In genomic region chr1:38248027-38248426, GRCm38 (mm10) we compare ENCODE assay signal across 10 mouse cellular contexts.
DNase-seq lines count a peak whose midpoint lies in the region; ATAC-seq lines count a peak whose summit lies in the region.
"Had no signal": no experiment of that assay in that cellular context is flagged by ENCODE, and none has a peak within 500 bp of the region (broad histone marks: within the 10 kb centered on the region; RNA-seq: fewer than 3 reads in every experiment).

No protein-coding gene starts in this region.

- peak overlapping the region; percentile 67 for H3K27ac ChIP-seq in hindbrain, embryonic 12.5 days
- no peak overlapping the region for H3K27ac ChIP-seq in neural tube, embryonic 11.5 days (ENCODE audit: low read depth, low read length)

- no peak overlapping the region for H3K4me2 ChIP-seq in hindbrain, embryonic 12.5 days (replicated peaks)
- H3K4me2 ChIP-seq in neural tube, embryonic 11.5 days (ENCODE audit: low read depth) = no peak overlapping the region

- H3K36me3 ChIP-seq in hindbrain, embryonic 12.5 days = no peaks in the 10 kb centered on the region
- H3K36me3 ChIP-seq in neural tube, embryonic 11.5 days (ENCODE audit: control insufficient read depth, insufficient read depth, low read length) = no peaks in the 10 kb centered on the region

- peaks cover 11% of the 10 kb centered on the region for H3K4me1 ChIP-seq in hindbrain, embryonic 12.5 days
- peaks cover 15% of the 10 kb centered on the region for H3K4me1 ChIP-seq in neural tube, embryonic 11.5 days (ENCODE audit: control insufficient read depth, insufficient read depth, low read length)

- peak; percentile 37 to 49 for DNase-seq in cerebellum, postnatal 10 days
- DNase-seq in cerebellum, postnatal 14 days = no peak
- peak; percentile 56 to 65 for DNase-seq in kidney, postnatal 4 days
- no peak for DNase-seq in kidney, adult 8-10 months
- DNase-seq in neural tube, embryonic 11.5 days (ENCODE audit: low spot score) = peak; percentile 58
- no peak for DNase-seq in natural killer cell, adult 2 months (ENCODE audit: low spot score in 2 of 2)
- no peak for DNase-seq in thymus, postnatal 10 days (ENCODE audit: low spot score in 2 of 2)
- DNase-seq: cerebellum, adult 8-10 months; gastrocnemius, postnatal 14 days had no signal

- 0 out of 2 replicates have a peak overlapping the region, but pooled peaks have one; percentile 29 for H3K9ac ChIP-seq in hindbrain, embryonic 12.5 days
- H3K9ac ChIP-seq in neural tube, embryonic 11.5 days (ENCODE audit: low read length) = no peak overlapping the region

- peak; percentile 68; the same call in 1 of the 2 replicates for ATAC-seq in hindbrain, embryonic 12.5 days (ENCODE audit: low FRiP score)
- no peak for ATAC-seq in neural tube, embryonic 11.5 days (ENCODE audit: insufficient read depth, low FRiP score, low TSS enrichment)

- WGBS in hindbrain, embryonic 12.5 days = 42% methylated on average over 9 of the region's 9 CpGs
- WGBS in neural tube, embryonic 11.5 days = 42% methylated on average over 9 of the region's 9 CpGs

- no peaks in the 10 kb centered on the region for H3K9me3 ChIP-seq in hindbrain, embryonic 12.5 days (replicated peaks)
- H3K9me3 ChIP-seq in neural tube, embryonic 11.5 days (ENCODE audit: control insufficient read depth, low read length) = no peaks in the 10 kb centered on the region

- no peak overlapping the region for H3K4me3 ChIP-seq in hindbrain, embryonic 12.5 days
- H3K4me3 ChIP-seq in neural tube, embryonic 11.5 days (ENCODE audit: low read depth, low read length) = no peak overlapping the region

- H3K27me3 ChIP-seq in hindbrain, embryonic 12.5 days = no peaks in the 10 kb centered on the region
- no peaks in the 10 kb centered on the region for H3K27me3 ChIP-seq in neural tube, embryonic 11.5 days (ENCODE audit: control insufficient read depth, insufficient read depth, low read length)

Comparison
In these comparisons a context has a peak if more than half of its experiments do, and no peak if none do; other contexts are left out.
1. DNase-seq: peak in cerebellum, postnatal 10 days (2 of 2), kidney, postnatal 4 days (2 of 2) and neural tube, embryonic 11.5 days (single experiment); none in cerebellum, postnatal 14 days (0 of 2), kidney, adult 8-10 months (0 of 2), natural killer cell, adult 2 months (0 of 2) and thymus, postnatal 10 days (0 of 2).